Mouse (Mus musculus) forebrain, embryonic 15.5 days (tissue): ENCODE results near the gene Nek1. TPM values are rescaled to one million over a fixed set of nuclear protein-coding genes. Genes with fewer than 3 reads are reported as not detected.

Experiments used
- ATAC-seq: fragments of 200-750 bp; cut with Nextera tagmentation; replicated peaks from 2 replicates; pipeline ENCODE4 v1.8.0; 2017; ENCODE audit warnings: mild to moderate bottlenecking, moderate TSS enrichment, moderate library complexity
- H3K27ac ChIP-seq: fragments of 300-500 bp; sonication (generic); replicated peaks from 2 replicates; pipeline ENCODE4 v1.5.1; 2015; ENCODE audit warnings: mild to moderate bottlenecking, inconsistent platforms
- H3K27me3 ChIP-seq: fragments of 300-500 bp; sonication (generic); 2 replicates; pipeline ENCODE4 v1.6.1; 2015; ENCODE audit warnings: inconsistent platforms
- H3K36me3 ChIP-seq: fragments of 300-500 bp; sonication (generic); 2 replicates; pipeline ENCODE4 v1.6.1; 2015; ENCODE audit warnings: mild to moderate bottlenecking, inconsistent platforms
- H3K4me1 ChIP-seq: fragments of 300-500 bp; sonication (generic); 2 replicates; pipeline ENCODE4 v1.6.1; 2015; ENCODE audit warnings: inconsistent platforms
- H3K4me2 ChIP-seq: fragments of 300-500 bp; sonication (generic); replicated peaks from 2 replicates; pipeline ENCODE4 v1.6.1; 2015; ENCODE audit warnings: mild to moderate bottlenecking, inconsistent platforms
- H3K4me3 ChIP-seq: fragments of 300-500 bp; sonication (generic); 2 replicates; pipeline ENCODE4 v1.5.1; 2015; ENCODE audit warnings: mild to moderate bottlenecking, inconsistent platforms
- H3K9ac ChIP-seq: fragments of 300-500 bp; sonication (generic); replicated peaks from 2 replicates; pipeline ENCODE4 v1.6.1; 2015; ENCODE audit warnings: mild to moderate bottlenecking, inconsistent platforms
- H3K9me3 ChIP-seq: fragments of 300-500 bp; sonication (generic); 2 replicates; pipeline ENCODE4 v1.6.1; 2016; ENCODE audit warnings: inconsistent platforms
- WGBS: fragments of 180-500 bp; shearing (Covaris S2); methylation state at CpG from one replicate; pipeline ENCODE4 v1.1.7; 2015; ENCODE audit warnings: mixed read lengths; 5-methylcytosine and 5-hydroxymethylcytosine counted together
- polyA plus RNA-seq: library from polyadenylated mRNA; unstranded; fragments of >200 nt; fragmentation: Nextera tagmentation; extraction: Ambion mirVana; gene quantifications from 2 replicates; pipeline ENCODE4 v1.2.1, GENCODE M21; 2015

The Nek1 gene
- 22.9 and 24.3 TPM in 2 replicates for polyA plus RNA-seq

GRCm38 (mm10) chr8:60992910-60993638 lies at the start of gene Nek1:
Gene Nek1 (plus strand): TSS chr8:60993195.
- peak; percentile 97 for ATAC-seq

GRCm38 (mm10) chr8:60947503-60947902 lies 45.5 kb upstream of the Nek1 start:
- no peaks in the 10 kb centered on the region for H3K9me3 ChIP-seq
- H3K27me3 ChIP-seq: no peaks in the 10 kb centered on the region
- H3K4me3 ChIP-seq: no peak overlapping the region
- H3K9ac ChIP-seq: no peak overlapping the region
- peaks cover 8% of the 10 kb centered on the region for H3K4me1 ChIP-seq
- H3K36me3 ChIP-seq: no peaks in the 10 kb centered on the region
- no peak for ATAC-seq
- no peak overlapping the region for H3K27ac ChIP-seq
- no peak overlapping the region for H3K4me2 ChIP-seq

More at GRCm38 (mm10) chr8:60992910-60993638, at the start of gene Nek1:
- peaks cover 19% of the 10 kb centered on the region for H3K4me1 ChIP-seq
- peak within 1 kb of the TSS; percentile 73 for H3K9ac ChIP-seq
- peak within 1 kb of the TSS; percentile 76 for H3K4me2 ChIP-seq
- H3K4me3 ChIP-seq: peak within 1 kb of the TSS; percentile 90
- H3K36me3 ChIP-seq: no peaks in the 10 kb centered on the region
- H3K9me3 ChIP-seq: no peaks in the 10 kb centered on the region
- H3K27me3 ChIP-seq: no peaks in the 10 kb centered on the region
- under 1% methylated on average over 57 of the region's 57 CpGs for WGBS
- peak within 1 kb of the TSS; percentile 86 for H3K27ac ChIP-seq

GRCm38 (mm10) chr8:60949859-60950258 lies 43.1 kb upstream of the Nek1 start:
- no peak for ATAC-seq
- Histone ChIP-seq H3K27ac (no peak overlapping the region), H3K4me1 (peaks cover 16% of the 10 kb centered on the region), H3K4me3 (no peak overlapping the region), H3K9ac (no peak overlapping the region), H3K9me3 (no peaks in the 10 kb centered on the region), H3K36me3 (no peaks in the 10 kb centered on the region), H3K4me2 (no peak overlapping the region), H3K27me3 (no peaks in the 10 kb centered on the region)
- 56% methylated on average over 4 of the region's 4 CpGs for WGBS

- WGBS: 50% methylated on average over 4 of the region's 4 CpGs
- H3K9me3 ChIP-seq: no peaks in the 10 kb centered on the region
- no peak overlapping the region for H3K27ac ChIP-seq
- no peak overlapping the region for H3K4me2 ChIP-seq
- no peaks in the 10 kb centered on the region for H3K36me3 ChIP-seq
- no peak for ATAC-seq
- peaks cover 18% of the 10 kb centered on the region for H3K4me1 ChIP-seq
- H3K4me3 ChIP-seq: no peak overlapping the region
- no peak overlapping the region for H3K9ac ChIP-seq
- H3K27me3 ChIP-seq: no peaks in the 10 kb centered on the region
Observed at GRCm38 (mm10) chr8:60951271-60951670, 41.7 kb upstream of the Nek1 start.

GRCm38 (mm10) chr8:60951757-60952156 lies 41.2 kb upstream of the Nek1 start:
- 92% methylated on average over 1 of the region's 1 CpGs for WGBS
- peaks cover 18% of the 10 kb centered on the region for H3K4me1 ChIP-seq
- no peaks in the 10 kb centered on the region for H3K36me3 ChIP-seq
- no peak overlapping the region for H3K9ac ChIP-seq
- no peak overlapping the region for H3K4me2 ChIP-seq
- ATAC-seq: no peak
- H3K27me3 ChIP-seq: no peaks in the 10 kb centered on the region
- no peak overlapping the region for H3K4me3 ChIP-seq
- H3K9me3 ChIP-seq: no peaks in the 10 kb centered on the region
- no peak overlapping the region for H3K27ac ChIP-seq

GRCm38 (mm10) chr8:60952803-60953202 lies 40.2 kb upstream of the Nek1 start:
- H3K27ac ChIP-seq: no peak overlapping the region
- no peaks in the 10 kb centered on the region for H3K36me3 ChIP-seq
- WGBS: 29% methylated on average over 5 of the region's 5 CpGs
- H3K9me3 ChIP-seq: no peaks in the 10 kb centered on the region
- H3K4me2 ChIP-seq: peak overlapping the region; percentile 22
- no peaks in the 10 kb centered on the region for H3K27me3 ChIP-seq
- no peak overlapping the region for H3K9ac ChIP-seq
- no peak for ATAC-seq
- H3K4me1 ChIP-seq: peaks cover 18% of the 10 kb centered on the region
- no peak overlapping the region for H3K4me3 ChIP-seq

- Histone ChIP-seq H3K4me1 (peaks cover 18% of the 10 kb centered on the region), H3K9me3 (no peaks in the 10 kb centered on the region), H3K27me3 (no peaks in the 10 kb centered on the region), H3K27ac (peak overlapping the region; percentile 90), H3K36me3 (no peaks in the 10 kb centered on the region), H3K4me3 (peak overlapping the region; percentile 49), H3K4me2 (peak overlapping the region; percentile 63), H3K9ac (peak overlapping the region; percentile 57)
- under 1% methylated on average over 15 of the region's 15 CpGs for WGBS
- peak; percentile 99 for ATAC-seq
Observed at GRCm38 (mm10) chr8:60954281-60955014, 38.5 kb upstream of the Nek1 start.

GRCm38 (mm10) chr8:60956847-60957246 lies 36.1 kb upstream of the Nek1 start:
- 96% methylated on average over 7 of the region's 7 CpGs for WGBS
- no peaks in the 10 kb centered on the region for H3K9me3 ChIP-seq
- no peaks in the 10 kb centered on the region for H3K27me3 ChIP-seq
- peaks cover 14% of the 10 kb centered on the region for H3K4me1 ChIP-seq
- H3K36me3 ChIP-seq: no peaks in the 10 kb centered on the region
- no peak for ATAC-seq
- no peak overlapping the region for H3K9ac ChIP-seq
- H3K27ac ChIP-seq: no peak overlapping the region
- no peak overlapping the region for H3K4me2 ChIP-seq
- no peak overlapping the region for H3K4me3 ChIP-seq

GRCm38 (mm10) chr8:60962763-60963162 lies 30.2 kb upstream of the Nek1 start:
- WGBS: 92% methylated on average over 3 of the region's 3 CpGs
- H3K4me3 ChIP-seq: no peak overlapping the region
- no peaks in the 10 kb centered on the region for H3K4me1 ChIP-seq
- no peaks in the 10 kb centered on the region for H3K27me3 ChIP-seq
- no peak overlapping the region for H3K9ac ChIP-seq
- no peak overlapping the region for H3K27ac ChIP-seq
- H3K9me3 ChIP-seq: no peaks in the 10 kb centered on the region
- H3K4me2 ChIP-seq: no peak overlapping the region
- no peaks in the 10 kb centered on the region for H3K36me3 ChIP-seq
- ATAC-seq: no peak

GRCm38 (mm10) chr8:60963931-60964330 lies 29.1 kb upstream of the Nek1 start:
- Histone ChIP-seq H3K4me2 (no peak overlapping the region), H3K4me1 (no peaks in the 10 kb centered on the region), H3K9ac (no peak overlapping the region), H3K36me3 (no peaks in the 10 kb centered on the region), H3K27me3 (no peaks in the 10 kb centered on the region), H3K9me3 (no peaks in the 10 kb centered on the region), H3K4me3 (no peak overlapping the region), H3K27ac (no peak overlapping the region)
- WGBS: 56% methylated on average over 2 of the region's 2 CpGs
- ATAC-seq: no peak

- no peak overlapping the region for H3K9ac ChIP-seq
- ATAC-seq: no peak
- no peaks in the 10 kb centered on the region for H3K9me3 ChIP-seq
- H3K4me3 ChIP-seq: no peak overlapping the region
- H3K4me2 ChIP-seq: no peak overlapping the region
- 72% methylated on average over 4 of the region's 4 CpGs for WGBS
- H3K4me1 ChIP-seq: no peaks in the 10 kb centered on the region
- no peak overlapping the region for H3K27ac ChIP-seq
- no peaks in the 10 kb centered on the region for H3K27me3 ChIP-seq
- no peaks in the 10 kb centered on the region for H3K36me3 ChIP-seq
Observed at GRCm38 (mm10) chr8:60964518-60964917, 28.5 kb upstream of the Nek1 start.

GRCm38 (mm10) chr8:60965306-60965705 lies 27.7 kb upstream of the Nek1 start:
- H3K9ac ChIP-seq: no peak overlapping the region
- no peaks in the 10 kb centered on the region for H3K9me3 ChIP-seq
- no peaks in the 10 kb centered on the region for H3K36me3 ChIP-seq
- no peak for ATAC-seq
- H3K4me3 ChIP-seq: no peak overlapping the region
- no peak overlapping the region for H3K4me2 ChIP-seq
- WGBS: 61% methylated on average over 6 of the region's 6 CpGs
- H3K27ac ChIP-seq: no peak overlapping the region
- no peaks in the 10 kb centered on the region for H3K27me3 ChIP-seq
- no peaks in the 10 kb centered on the region for H3K4me1 ChIP-seq
